Mouse (Mus musculus) splenic B cell, adult 2 months (primary cell): ENCODE measurements at regions not wholly inside any gene's neighbourhood (a gene's known extent, or its start where the extent isn't known, plus 50 kb on each side); places are given as distances from the start of the nearest gene placed in this dataset.

Source experiments
- DNase-seq: peaks from one replicate; pipeline ENCODE4 v3.0.0-alpha.2; 2011; ENCODE audit warnings: low read depth, low spot score
- H3K27me3 ChIP-seq: 2 replicates; pipeline ENCODE4 v1.6.1; 2012; ENCODE audit warnings: mild to moderate bottlenecking, low read length, moderate library complexity, mixed read lengths; ENCODE audit not compliant: control insufficient read depth, poor library complexity, insufficient read depth, severe bottlenecking
- H3K36me3 ChIP-seq: 2 replicates; pipeline ENCODE4 v1.6.1; 2012; ENCODE audit warnings: mild to moderate bottlenecking, low read length, moderate library complexity, mixed read lengths; ENCODE audit not compliant: control insufficient read depth, poor library complexity, insufficient read depth, severe bottlenecking

DNA sequence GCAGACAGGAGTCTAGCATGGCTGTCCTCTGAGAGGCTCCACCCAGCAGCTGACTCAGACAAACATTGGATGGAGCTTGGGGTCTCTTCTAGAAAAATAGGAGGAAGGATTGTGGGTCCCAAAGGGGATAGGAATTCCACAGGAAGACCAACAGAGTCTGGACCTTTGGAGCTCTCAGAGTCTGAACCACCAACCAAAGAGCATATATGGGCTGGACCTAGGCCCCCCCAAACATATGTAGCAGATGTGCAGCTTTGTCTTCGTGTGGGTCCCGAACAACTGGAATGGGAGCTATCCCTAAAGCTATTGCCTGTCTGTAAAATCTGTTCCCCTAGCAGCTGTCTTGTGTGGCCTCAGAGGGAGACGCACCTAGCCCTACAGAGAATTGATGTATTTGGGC, 50.1 kb upstream of the Cpm start:
- no peak for DNase-seq
- Histone ChIP-seq H3K36me3 (no peaks in the 10 kb centered on the region), H3K27me3 (no peaks in the 10 kb centered on the region)

DNA sequence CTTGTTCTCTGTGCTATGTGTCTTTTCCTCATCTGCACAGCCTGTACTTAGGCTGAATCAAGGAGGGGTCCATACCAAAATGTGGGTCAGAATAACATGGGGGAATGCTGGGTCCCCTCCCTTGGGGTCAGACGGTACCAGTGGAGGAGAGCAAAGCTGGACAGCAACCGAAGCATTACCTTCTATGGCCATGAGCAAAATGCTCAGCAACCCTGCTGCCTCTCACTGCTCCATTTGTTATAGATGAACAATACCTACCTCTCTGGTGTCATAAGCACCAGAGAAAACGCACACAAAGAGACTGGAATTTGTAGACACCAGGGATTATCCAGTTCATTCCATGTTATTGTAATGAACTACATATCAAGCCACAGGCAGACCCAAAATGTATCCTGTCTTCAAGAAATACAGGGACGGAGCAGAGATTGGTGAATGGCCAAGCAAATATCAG, 50.6 kb upstream of the Cpm start:
- Histone ChIP-seq H3K36me3 (no peaks in the 10 kb centered on the region), H3K27me3 (no peaks in the 10 kb centered on the region)
- no peak for DNase-seq

DNA sequence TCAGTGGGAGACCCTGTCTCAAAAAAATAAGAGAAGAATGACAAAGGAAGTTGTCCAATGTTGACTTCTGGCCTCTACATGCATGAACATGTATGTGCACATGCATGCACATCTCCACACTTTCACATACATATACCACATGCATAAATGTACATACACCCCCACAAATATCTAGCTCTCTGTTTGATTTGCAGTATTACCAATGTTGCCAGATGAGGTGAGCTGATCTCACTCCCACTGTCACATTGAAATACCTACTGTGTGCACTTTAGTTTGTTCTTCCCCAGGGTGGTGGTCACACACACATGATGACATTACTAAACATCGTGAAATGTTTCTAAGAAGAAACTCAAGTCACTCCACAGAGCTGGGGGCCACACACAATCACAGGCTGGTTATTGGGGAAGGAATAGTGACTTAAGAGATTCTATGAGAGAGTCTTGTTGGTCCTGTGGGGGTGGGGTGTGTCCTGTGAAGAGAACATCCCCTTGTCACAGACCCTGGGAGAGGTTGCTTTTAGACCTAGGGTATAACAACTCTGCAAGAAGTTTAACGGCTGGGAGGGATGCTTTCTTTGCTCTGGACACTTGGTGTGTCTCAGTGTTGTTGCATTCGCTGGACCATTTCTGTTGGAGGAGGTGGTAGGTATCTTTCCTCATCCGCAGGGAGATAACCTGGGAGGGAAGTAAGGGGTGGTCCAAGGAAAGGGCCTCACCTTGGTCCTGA, 51.2 kb upstream of the Cpm start:
- no peaks in the 10 kb centered on the region for H3K36me3 ChIP-seq
- DNase-seq: no peak
- no peaks in the 10 kb centered on the region for H3K27me3 ChIP-seq

DNA sequence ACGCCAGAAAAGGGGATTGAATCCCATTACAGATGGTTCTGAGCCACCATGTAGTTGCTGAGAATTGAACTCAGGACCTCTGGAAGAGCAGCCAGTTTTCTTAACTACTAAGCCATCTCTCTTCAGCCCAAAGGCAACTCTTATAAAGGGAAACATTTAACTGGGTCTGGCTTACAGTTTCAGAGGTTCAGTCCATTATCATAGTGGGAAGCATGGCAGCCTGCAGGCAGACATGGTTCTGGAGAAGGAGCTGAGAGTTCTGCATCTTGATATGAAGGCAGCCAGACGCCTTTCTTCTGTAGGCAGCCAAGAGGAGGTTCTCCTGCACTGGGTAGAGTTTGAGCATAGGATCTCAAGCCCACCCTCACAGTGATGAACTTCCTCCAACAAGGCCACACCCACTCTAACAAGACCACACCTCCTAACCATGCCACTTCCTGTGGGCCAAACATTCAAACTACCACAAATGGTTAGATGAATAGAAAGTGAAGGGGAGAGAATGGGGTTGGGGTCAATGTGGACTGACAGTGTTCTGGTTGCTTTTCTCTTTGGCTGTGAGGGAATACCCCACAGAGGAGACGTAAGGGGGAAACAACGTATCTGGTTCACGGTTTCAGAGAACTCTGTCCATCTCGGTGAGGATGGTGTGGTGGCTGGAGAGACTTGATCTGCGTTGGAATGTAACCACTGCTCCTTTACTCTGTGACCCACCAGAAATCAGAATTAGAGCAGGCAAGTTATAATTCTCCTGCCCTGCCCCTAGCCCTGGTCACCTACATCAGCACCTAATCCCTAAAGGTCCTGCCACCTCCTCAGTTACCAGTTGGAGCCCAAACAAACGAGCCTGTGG, 52.2 kb upstream of the Cpm start:
- DNase-seq: peak; percentile 38
- Histone ChIP-seq H3K36me3 (no peaks in the 10 kb centered on the region), H3K27me3 (no peaks in the 10 kb centered on the region)

DNA sequence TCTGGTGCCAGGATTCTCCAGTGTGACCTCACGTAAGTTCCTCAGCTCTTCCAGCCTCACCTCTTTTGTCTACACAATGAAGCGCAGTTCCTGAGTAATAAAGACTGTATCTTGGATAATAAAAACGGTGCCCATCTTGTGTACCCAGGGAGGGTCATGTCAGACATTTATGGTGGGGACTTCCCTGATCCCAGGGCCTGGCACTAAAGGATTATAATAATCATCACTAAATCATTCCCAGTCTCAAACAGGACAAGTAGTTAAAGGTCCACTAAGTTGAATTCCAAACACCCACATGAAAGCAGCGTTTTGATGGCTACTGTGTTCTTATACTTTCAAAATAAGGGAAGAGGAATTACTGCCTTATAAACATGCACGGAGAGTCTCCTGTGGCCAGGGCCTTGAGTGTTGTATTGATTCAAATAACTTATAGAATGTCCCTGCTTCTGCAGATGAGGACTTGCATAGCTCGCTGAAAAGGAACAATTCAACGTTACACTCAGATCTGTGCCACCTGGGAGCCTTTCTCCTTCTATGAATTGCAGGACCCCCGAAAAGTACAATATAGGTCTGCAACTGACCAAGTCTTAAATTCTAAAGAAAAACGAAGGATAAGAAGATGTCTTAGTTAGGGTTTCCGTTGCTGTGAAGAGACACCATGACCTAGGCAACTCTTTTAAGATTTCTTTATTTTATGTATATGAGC, 53.0 kb upstream of the Cpm start:
- H3K36me3 ChIP-seq: no peaks in the 10 kb centered on the region

DNA sequence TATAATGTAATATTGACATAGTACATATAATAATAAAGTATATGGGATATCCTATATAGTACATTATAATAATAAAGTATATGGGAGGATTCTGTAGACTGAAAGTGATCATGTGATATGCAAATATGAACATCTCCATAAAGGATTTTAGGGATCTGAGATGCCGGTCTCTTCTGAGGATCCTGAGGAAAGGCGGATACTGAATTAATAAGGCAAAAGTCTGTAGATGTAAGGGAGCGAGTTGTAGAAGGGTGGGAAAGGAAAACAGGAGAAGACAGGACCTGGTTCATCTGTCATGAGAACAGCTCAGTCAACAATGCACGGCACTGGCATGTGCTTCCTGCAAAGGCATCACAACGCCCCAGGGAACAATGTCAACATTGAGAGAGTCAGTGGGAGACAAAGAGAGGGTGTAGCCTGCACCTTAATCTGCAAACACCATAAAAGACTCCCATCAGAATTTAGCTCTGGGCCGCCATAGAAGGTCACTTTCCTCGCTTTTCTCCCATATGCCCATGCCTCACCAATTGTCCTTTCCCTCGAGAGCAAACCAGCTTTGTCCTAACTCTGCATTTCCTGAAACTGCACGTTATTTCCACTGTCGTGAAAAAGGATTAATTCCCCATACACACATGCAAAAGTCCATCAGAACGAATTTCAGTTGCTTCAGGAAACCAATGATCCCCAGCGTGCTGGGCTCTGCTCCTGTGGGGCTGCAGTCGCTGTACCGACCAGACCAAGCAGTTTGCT, 53.7 kb upstream of the Cpm start:
- no peaks in the 10 kb centered on the region for H3K36me3 ChIP-seq

More for the DNA sequence above, 53.0 kb upstream of the Cpm start:
- DNase-seq: no peak
- no peaks in the 10 kb centered on the region for H3K27me3 ChIP-seq

DNA sequence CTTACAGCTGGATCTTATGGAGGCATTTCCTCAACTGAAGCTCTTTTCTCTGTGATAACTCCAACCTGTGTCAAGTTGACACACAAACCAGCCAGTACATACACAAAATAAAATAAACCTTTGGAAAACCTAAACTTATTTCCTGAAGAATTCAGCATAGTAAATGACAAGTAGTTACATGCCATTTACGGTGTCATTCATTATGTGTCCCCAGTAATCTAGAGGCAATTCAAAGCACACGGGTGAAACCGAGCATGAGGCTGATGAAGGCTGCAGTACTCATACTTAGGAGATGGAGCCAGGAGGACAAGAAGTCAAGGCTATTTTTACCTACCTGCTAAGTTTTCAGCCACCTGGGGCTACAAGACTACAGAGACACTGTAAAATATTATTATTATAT, 54.4 kb upstream of the Cpm start:
- no peaks in the 10 kb centered on the region for H3K27me3 ChIP-seq
- H3K36me3 ChIP-seq: no peaks in the 10 kb centered on the region
- no peak for DNase-seq

More for the DNA sequence above, 53.7 kb upstream of the Cpm start:
- no peak for DNase-seq
- no peaks in the 10 kb centered on the region for H3K27me3 ChIP-seq

DNA sequence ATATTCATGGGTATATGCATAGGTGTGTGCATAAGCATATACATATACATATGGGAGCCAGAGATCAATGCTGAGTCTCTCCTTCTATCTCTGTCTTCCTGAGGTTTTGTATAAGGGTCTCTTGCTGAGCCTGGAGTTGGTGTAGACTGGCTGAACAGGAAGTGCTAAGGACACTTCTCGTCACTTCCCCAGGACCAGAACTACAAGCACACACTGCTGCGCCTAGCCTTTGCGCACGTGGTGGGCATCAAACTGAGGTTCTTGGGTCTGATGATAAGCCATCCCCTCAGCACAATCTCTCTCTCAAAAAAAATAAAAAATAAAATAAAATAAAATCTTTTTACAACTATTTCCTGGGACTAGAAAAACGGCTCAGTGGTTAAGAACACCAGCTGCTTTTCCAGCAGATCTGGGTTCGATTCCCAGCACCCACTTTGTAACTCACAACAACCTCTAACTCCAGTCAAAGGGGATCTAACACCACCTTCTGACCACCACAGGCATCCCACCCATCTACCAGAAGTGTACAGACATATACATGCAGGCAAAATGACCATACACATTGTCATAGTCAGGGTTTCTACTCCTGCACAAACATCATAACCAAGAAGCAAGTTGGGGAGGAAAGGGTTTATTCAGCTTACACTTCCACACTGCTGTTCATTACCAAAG, 55.1 kb upstream of the Cpm start:
- no peaks in the 10 kb centered on the region for H3K36me3 ChIP-seq
- no peak for DNase-seq
- H3K27me3 ChIP-seq: no peaks in the 10 kb centered on the region

DNA sequence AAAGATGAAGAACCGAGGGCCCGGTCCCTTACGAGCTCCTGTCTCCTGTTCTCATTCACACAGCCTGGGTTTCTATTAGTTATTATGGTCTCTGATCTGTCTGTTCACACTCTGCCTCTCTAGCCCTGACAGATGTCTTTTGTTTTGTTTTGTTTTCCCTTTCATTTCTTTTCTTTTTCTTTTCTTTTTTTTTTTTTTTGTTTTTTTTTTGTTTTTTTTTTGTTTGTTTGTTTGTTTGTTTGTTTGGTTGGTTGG, 55.8 kb upstream of the Cpm start:
- Histone ChIP-seq H3K36me3 (no peaks in the 10 kb centered on the region), H3K27me3 (no peaks in the 10 kb centered on the region)
- DNase-seq: no peak

DNA sequence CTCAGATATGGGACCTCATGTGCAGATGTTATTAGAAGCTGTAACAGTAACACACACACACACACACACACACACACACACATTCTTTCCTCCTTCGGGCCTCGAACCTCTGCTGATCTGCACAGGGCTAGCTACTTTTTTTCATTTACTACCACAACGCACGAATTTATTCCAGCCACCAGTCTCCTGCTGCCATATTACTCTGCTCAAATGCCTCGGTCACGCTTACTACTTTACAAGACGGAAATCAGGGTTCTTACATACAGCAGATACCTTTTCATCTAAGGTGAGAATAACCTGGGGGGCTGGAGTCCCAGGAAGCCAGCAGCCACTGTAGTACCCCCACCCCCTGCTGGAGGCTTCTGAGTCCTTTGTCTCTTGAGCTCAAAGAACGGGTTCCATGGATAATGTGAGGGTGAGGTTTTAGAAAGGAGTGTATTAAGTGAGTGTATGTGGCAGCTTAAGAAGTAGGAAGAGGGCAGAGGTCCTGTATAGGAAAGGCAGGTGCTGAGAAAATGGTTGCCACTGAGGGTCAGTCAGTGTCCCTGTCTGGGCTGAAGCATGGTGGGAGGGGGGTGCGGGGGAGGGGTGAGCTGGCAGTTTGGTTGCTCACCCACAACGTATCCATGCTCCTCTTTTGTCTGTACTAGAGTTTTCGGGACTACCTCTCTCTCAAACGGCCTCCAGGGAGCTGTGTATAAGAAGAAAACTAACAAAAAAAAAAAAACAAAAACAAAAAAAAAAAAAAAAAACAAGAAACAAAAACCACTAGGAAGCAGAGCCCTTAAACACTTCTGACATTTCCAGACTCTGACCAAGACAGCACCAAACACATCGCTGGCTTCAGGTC, 56.3 kb upstream of the Cpm start:
- Histone ChIP-seq H3K27me3 (no peaks in the 10 kb centered on the region), H3K36me3 (no peaks in the 10 kb centered on the region)
- DNase-seq: no peak

DNA sequence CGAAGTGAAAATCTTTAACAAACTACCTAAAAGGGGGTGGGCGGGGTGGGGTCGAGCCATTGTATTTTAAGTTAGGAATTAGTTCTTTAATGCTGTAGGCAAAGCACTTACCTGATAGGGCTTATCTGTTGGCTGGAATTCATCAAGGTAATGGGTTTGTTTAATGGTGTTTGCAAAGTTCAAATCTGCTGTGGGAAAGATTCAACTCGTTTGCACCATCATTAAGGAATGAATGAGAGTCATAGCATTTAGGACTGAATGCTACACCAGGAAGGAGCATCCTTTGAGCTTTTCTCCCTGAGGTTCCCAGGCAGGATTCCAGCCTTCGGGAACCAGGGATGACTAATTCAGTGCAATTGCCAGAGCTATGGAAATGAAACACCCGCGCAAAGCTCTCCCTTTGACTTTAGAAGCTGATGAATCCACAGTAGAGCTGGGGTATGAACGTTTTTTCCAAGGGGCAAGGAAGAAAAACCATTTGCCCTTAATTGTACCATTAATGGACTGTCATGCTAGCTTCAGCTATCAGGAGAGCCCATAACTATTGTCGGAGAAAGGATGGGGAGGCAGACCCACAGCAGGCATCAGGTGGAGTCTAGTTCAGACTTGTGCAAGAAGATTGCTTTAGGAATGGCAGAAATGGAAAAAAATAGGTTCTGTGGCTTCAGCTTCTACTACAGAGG, 57.3 kb upstream of the Cpm start:
- Histone ChIP-seq H3K27me3 (no peaks in the 10 kb centered on the region), H3K36me3 (no peaks in the 10 kb centered on the region)
- DNase-seq: no peak

DNA sequence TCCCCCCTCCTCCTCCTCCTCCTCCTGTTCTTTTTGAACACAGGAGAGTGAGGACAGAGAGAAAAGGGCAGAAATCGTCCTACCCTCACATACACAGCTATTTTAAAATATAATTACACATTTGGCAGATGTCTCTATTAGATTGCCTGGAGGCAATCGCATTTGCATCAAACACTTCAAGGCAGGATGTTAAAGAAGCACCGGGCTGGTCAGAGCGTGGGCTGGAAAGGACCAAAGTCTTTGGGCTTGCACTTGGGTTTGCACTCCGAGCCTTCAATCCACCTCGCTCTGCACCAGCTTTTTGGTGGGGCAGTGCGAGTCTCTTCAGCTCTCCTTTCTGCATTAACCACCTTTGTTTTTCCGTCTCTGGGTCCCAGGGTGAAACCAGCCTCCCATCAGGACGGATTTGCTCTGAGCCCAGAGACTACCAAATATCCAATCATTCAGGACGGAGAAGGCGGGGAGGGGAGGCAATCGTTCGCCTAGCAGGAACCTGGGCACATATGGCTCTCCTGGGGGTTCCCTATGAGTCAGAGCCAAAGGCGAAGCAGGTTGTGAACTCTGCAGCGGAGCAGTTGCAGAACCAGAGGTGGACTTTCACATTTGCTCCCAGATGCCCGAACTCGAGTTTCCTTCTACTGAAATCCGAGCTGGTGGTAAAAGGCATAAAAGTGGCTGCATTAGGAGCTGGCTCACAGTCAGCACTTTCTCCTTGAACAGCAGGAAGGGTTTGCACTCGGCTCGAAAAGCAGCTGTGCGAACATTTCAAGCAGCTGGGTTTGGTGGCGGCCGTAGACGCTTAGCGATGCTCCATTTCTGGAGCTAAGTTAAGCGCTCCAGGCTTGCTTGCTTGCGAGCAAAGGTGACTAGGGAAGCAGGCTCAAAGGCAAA, 58.1 kb upstream of the Cpm start:
- H3K27me3 ChIP-seq: no peaks in the 10 kb centered on the region
- H3K36me3 ChIP-seq: no peaks in the 10 kb centered on the region
- DNase-seq: peak; percentile 44
